Mouse (Mus musculus) embryonic fibroblast, embryonic 13.5 days (primary cell): ENCODE results near the gene Gm29133. TPM values are rescaled to one million over a fixed set of nuclear protein-coding genes. Genes with fewer than 3 reads are reported as not detected.

Experiments
- H3K27ac ChIP-seq: 2 replicates; pipeline ENCODE4 v1.5.1; 2012; ENCODE audit warnings: low read length, control low read depth, inconsistent platforms; ENCODE audit not compliant: insufficient read depth
- H3K4me1 ChIP-seq: 2 replicates; pipeline ENCODE4 v1.6.1; 2011; ENCODE audit warnings: low read length; ENCODE audit not compliant: control insufficient read depth, insufficient read depth
- H3K4me3 ChIP-seq: 2 replicates; pipeline ENCODE4 v1.5.1; 2011; ENCODE audit warnings: mild to moderate bottlenecking, control low read depth, low read length; ENCODE audit not compliant: insufficient read depth
- CTCF ChIP-seq: IDR thresholded peaks from 2 replicates; pipeline ENCODE4 v1.5.1; 2011; ENCODE audit warnings: mild to moderate bottlenecking, control low read depth, low read length, moderate library complexity, borderline replicate concordance; ENCODE audit not compliant: insufficient read depth
- POLR2A ChIP-seq: IDR thresholded peaks from 2 replicates; pipeline ENCODE4 v1.6.1; 2011; ENCODE audit warnings: low read depth, mild to moderate bottlenecking, control low read depth, low read length, moderate library complexity
- polyA plus RNA-seq: library from polyadenylated mRNA; stranded (reverse); fragments of >200 nt; gene quantifications from 2 replicates; pipeline ENCODE4 v1.2.4, GENCODE M21; 2011; ENCODE audit warnings: low read depth; ENCODE audit not compliant: missing spikeins, insufficient read length

Gene Gm29133
- polyA plus RNA-seq, 1 experiment, result not detected

GRCm38 (mm10) chr3:75774253-75774652, 26.3 kb downstream of the Gm29133 start:
- TF ChIP-seq POLR2A (no peak), CTCF (no peak)
- Histone ChIP-seq H3K4me3 (no peak overlapping the region), H3K4me1 (no peaks in the 10 kb centered on the region), H3K27ac (no peak overlapping the region)

DNA sequence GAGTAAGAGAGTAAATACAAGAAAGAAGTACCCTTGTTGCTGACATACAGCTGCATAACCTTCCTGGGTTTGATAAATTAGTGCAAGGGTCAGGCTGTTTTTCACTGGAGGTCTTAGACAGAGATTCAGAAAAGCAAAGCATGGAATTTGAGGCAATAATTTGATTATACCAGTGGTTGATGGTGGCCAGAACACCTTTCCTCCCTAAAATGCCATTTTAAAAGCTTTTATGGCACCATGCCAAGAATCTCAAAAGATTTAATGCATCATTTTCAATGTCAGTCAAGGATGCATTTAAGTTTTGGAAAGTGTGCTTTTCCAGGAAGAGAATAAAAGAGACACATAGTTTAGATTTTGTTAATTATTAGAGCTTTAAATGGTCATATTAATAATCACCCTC, 60.0 kb downstream of the Gm29133 start:
- H3K4me1 ChIP-seq, result no peaks in the 10 kb centered on the region
- TF ChIP-seq POLR2A, result no peak
- no peak for TF ChIP-seq CTCF
- H3K27ac ChIP-seq, result no peak overlapping the region
- no peak overlapping the region for H3K4me3 ChIP-seq

- Histone ChIP-seq H3K4me1 (no peaks in the 10 kb centered on the region), H3K4me3 (no peak overlapping the region), H3K27ac (no peak overlapping the region)
- TF ChIP-seq POLR2A, result no peak
- no peak for TF ChIP-seq CTCF
Observed at GRCm38 (mm10) chr3:75823934-75824333, 75.9 kb downstream of the Gm29133 start.

GRCm38 (mm10) chr3:75824458-75824857, 76.5 kb downstream of the Gm29133 start:
- H3K4me1 ChIP-seq, result no peaks in the 10 kb centered on the region
- TF ChIP-seq CTCF, result no peak
- no peak for TF ChIP-seq POLR2A
- no peak overlapping the region for H3K27ac ChIP-seq
- H3K4me3 ChIP-seq, result no peak overlapping the region

DNA sequence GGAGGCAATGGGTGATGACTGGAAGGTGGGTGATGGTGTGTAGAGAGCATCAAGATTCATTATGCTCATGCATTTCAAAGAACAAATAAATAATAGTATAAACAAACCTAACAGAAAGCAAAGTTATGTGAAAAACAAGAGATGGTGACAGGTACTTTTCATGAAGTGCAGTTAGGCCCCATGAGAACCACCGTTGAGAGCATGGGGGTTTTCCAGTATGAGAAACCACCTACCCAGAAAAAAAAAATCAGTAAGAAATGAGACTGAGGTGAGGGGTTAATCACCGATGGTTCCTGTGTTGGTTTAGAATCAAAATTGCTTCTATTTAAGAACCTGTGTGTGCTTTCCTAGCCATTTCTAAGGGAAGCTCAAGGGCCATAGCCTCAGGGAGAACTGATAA, 86.8 kb downstream of the Gm29133 start:
- TF ChIP-seq POLR2A (no peak), CTCF (no peak)
- H3K27ac ChIP-seq, result no peak overlapping the region
- peaks cover 3% of the 10 kb centered on the region; the same call in 1 of the 2 replicates for H3K4me1 ChIP-seq
- H3K4me3 ChIP-seq, result no peak overlapping the region

GRCm38 (mm10) chr3:75835286-75835967, 87.4 kb downstream of the Gm29133 start:
- Histone ChIP-seq H3K4me1 (peaks cover 3% of the 10 kb centered on the region; the same call in 1 of the 2 replicates), H3K4me3 (no peak overlapping the region), H3K27ac (0 out of 2 replicates have a peak overlapping the region, but pooled peaks have one; percentile 36)
- no peak for TF ChIP-seq POLR2A
- TF ChIP-seq CTCF, result no peak

Other genes with a start within 250 kb of the Gm29133 start
- 93.5 and 99.4 TPM in 2 replicates for gene Pdcd10, start 191.3 kb upstream of the Gm29133 start, polyA plus RNA-seq
- 1.9 and 2.2 TPM in 2 replicates for gene Serpini1, start 190.7 kb upstream of the Gm29133 start, polyA plus RNA-seq
- gene Golim4, start 208.8 kb downstream of the Gm29133 start, polyA plus RNA-seq, result 125 and 159 TPM in 2 replicates